Comparison of ENCODE assay signal across 9 mouse cellular contexts in the genomic region with DNA sequence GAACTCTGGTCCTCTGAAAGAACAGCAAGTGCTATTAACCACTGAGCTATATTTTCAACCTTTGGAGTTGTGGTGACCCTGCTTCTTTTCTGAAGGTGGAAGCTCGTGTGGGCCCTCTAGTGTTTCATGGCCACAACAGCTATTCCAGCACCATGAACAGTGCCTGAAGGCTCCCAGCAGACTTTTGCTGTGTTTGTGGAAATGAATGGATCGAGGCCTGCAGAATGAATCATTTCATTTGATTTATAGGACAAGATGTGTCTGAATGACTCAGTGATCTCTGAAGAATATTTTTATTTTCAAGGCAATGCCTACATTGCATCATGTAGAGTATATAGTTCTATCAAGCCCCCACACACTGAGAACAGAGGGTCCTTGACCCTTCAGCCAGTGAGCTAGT. TPM values are rescaled to one million over a fixed set of nuclear protein-coding genes. Genes with fewer than 3 reads are reported as not detected.
DNase-seq lines count a peak whose midpoint lies in the region; TF ChIP-seq lines count a peak whose summit lies in the region.
"Had no signal": no experiment of that assay in that cellular context is flagged by ENCODE, and none has a peak within 500 bp of the region (broad histone marks: within the 10 kb centered on the region; RNA-seq: fewer than 3 reads in every experiment).

No protein-coding gene starts in this region.

- H3K4me1 ChIP-seq in spleen, adult 2 months (ENCODE audit: control insufficient read depth, insufficient read depth, insufficient read length): peaks cover 2% of the 10 kb centered on the region; the same call in 1 of the 2 replicates

- no peak for TF ChIP-seq POLR2A in spleen, adult 2 months (IDR thresholded peaks at IDR 0.05; ENCODE audit: low read depth, low read length)

- no peaks in the 10 kb centered on the region for H3K27me3 ChIP-seq in spleen, adult 2 months (ENCODE audit: control insufficient read depth, insufficient read depth, low read length)
- H3K27me3 ChIP-seq: intestine, embryonic 15.5 days had no signal

- no peak overlapping the region for H3K27ac ChIP-seq in spleen, adult 2 months (ENCODE audit: insufficient read depth, low read length)
- H3K27ac ChIP-seq: intestine, embryonic 15.5 days had no signal

- WGBS in spleen, adult 2 months: 61% methylated on average over 2 of the region's 2 CpGs

- H3K4me3 ChIP-seq in spleen, adult 2 months (ENCODE audit: extremely low read depth, insufficient read depth, insufficient read length): no peak overlapping the region
- H3K4me3 ChIP-seq: intestine, embryonic 15.5 days had no signal

- H3K36me3 ChIP-seq in spleen, adult 2 months (ENCODE audit: control insufficient read depth, insufficient read depth, low read length): no peaks in the 10 kb centered on the region; the same call in 1 of the 2 replicates
- H3K36me3 ChIP-seq: intestine, embryonic 15.5 days had no signal

- TF ChIP-seq CTCF in spleen, adult 2 months (IDR thresholded peaks at IDR 0.05; ENCODE audit: extremely low read depth, insufficient read depth, insufficient read length, insufficient replicate concordance): peak; percentile 19; the same call in 1 of the 2 replicates

- peak; percentile 14 for DNase-seq in embryo, embryonic 10 days (ENCODE audit: low spot score)
- no peak for DNase-seq in embryo, embryonic 9.5 days (ENCODE audit: extremely low spot score)
- peak in 1 of 2 experiments; percentile 17 for DNase-seq in spleen, adult 2 months (ENCODE audit: low read depth in 1 of 2, low spot score in 2 of 2)
- DNase-seq in spleen, postnatal 4 days (ENCODE audit: low spot score in 2 of 2): no peak
- DNase-seq in embryo, embryonic 10.5 days (ENCODE audit: low spot score): peak; percentile 21
- DNase-seq in thymus, postnatal 25 days: peak; percentile 35
- no peak for DNase-seq in urinary bladder, postnatal 25 days (ENCODE audit: low spot score)
- DNase-seq in right cerebral cortex, adult 18-20 months: no peak

RNA-seq across cellular contexts. Expression of a gene that starts 6.9 kb away (rescaled TPM):
- polyA plus RNA-seq in spleen, adult 2 months (2012; rRNA removed): 13.9 and 14.2 TPM in 2 replicates

Comparison
In these comparisons a context has a peak if more than half of its experiments do, and no peak if none do; other contexts are left out.
1. DNase-seq: peak in embryo, embryonic 10 days (single experiment), embryo, embryonic 10.5 days (single experiment) and thymus, postnatal 25 days (single experiment); none in embryo, embryonic 9.5 days (single experiment), spleen, postnatal 4 days (0 of 2), urinary bladder, postnatal 25 days (single experiment) and right cerebral cortex, adult 18-20 months (single experiment).